Mouse (Mus musculus) neural tube, embryonic 11.5 days (tissue): ENCODE results near the gene Cacnb4. TPM values are rescaled to one million over a fixed set of nuclear protein-coding genes. Genes with fewer than 3 reads are reported as not detected.
A peak's percentile ranks its signal among the peaks of the same experiment; 100 is the strongest.

Experiments
- ATAC-seq: fragments of 200-750 bp; cut with Nextera tagmentation; 2 replicates; pipeline ENCODE4 v1.8.0; 2017; ENCODE audit warnings: moderate number of reproducible peaks, mild to moderate bottlenecking, moderate TSS enrichment, moderate library complexity; ENCODE audit not compliant: insufficient read depth, low FRiP score, low TSS enrichment
- DNase-seq: peaks from one replicate; pipeline ENCODE4 v3.0.0-alpha.2; 2015; ENCODE audit warnings: low spot score
- H3K27ac ChIP-seq: fragments of 300-500 bp; sonication (generic); 2 replicates; pipeline ENCODE4 v1.5.1; 2014; ENCODE audit warnings: low read depth, mild to moderate bottlenecking, low read length
- H3K27me3 ChIP-seq: fragments of 300-500 bp; sonication (generic); 2 replicates; pipeline ENCODE4 v1.6.1; 2014; ENCODE audit warnings: mild to moderate bottlenecking, low read length, mixed read lengths; ENCODE audit not compliant: control insufficient read depth, insufficient read depth
- H3K36me3 ChIP-seq: fragments of 300-500 bp; sonication (generic); 2 replicates; pipeline ENCODE4 v1.6.1; 2014; ENCODE audit warnings: mild to moderate bottlenecking, low read length, moderate library complexity, mixed read lengths; ENCODE audit not compliant: control insufficient read depth, insufficient read depth
- H3K4me1 ChIP-seq: fragments of 300-500 bp; sonication (generic); 2 replicates; pipeline ENCODE4 v1.6.1; 2014; ENCODE audit warnings: low read length, mixed read lengths; ENCODE audit not compliant: control insufficient read depth, insufficient read depth
- H3K4me2 ChIP-seq: fragments of 300-500 bp; sonication (generic); 2 replicates; pipeline ENCODE4 v1.6.1; 2014; ENCODE audit warnings: low read depth, mild to moderate bottlenecking, moderate library complexity
- H3K4me3 ChIP-seq: fragments of 300-500 bp; sonication (generic); 2 replicates; pipeline ENCODE4 v1.5.1; 2014; ENCODE audit warnings: low read depth, low read length
- H3K9ac ChIP-seq: fragments of 300-500 bp; sonication (generic); 2 replicates; pipeline ENCODE4 v1.6.1; 2014; ENCODE audit warnings: mild to moderate bottlenecking, low read length
- H3K9me3 ChIP-seq: fragments of 300-500 bp; sonication (generic); 2 replicates; pipeline ENCODE4 v1.6.1; 2016; ENCODE audit warnings: low read length; ENCODE audit not compliant: control insufficient read depth
- WGBS: fragments of 180-500 bp; shearing (Covaris S2); extraction: QIAGEN DNeasy Blood & Tissue Kit; methylation state at CpG from one replicate; pipeline ENCODE4 v1.1.7; 2014; 5-methylcytosine and 5-hydroxymethylcytosine counted together
- polyA plus RNA-seq: library from polyadenylated mRNA; unstranded; fragments of >200 nt; fragmentation: Nextera tagmentation; extraction: Ambion mirVana; gene quantifications from 2 replicates; pipeline ENCODE4 v1.2.1, GENCODE M21; 2014

The Cacnb4 gene
- polyA plus RNA-seq, 1 experiment from 2014 or later: 3.2 TPM

GRCm38 (mm10) chr2:52700352-52700751, 23.7 kb upstream of the Cacnb4 start:
- no peak for DNase-seq

GRCm38 (mm10) chr2:52694604-52695003, 18.0 kb upstream of the Cacnb4 start:
- H3K27me3 ChIP-seq: no peaks in the 10 kb centered on the region
- H3K36me3 ChIP-seq: peaks cover 1% of the 10 kb centered on the region; the same call in 1 of the 2 replicates
- no peak overlapping the region for H3K9ac ChIP-seq
- no peak overlapping the region for H3K4me3 ChIP-seq
- 84% methylated on average over 6 of the region's 6 CpGs for WGBS
- H3K9me3 ChIP-seq: no peaks in the 10 kb centered on the region
- H3K4me2 ChIP-seq: no peak overlapping the region
- no peak for ATAC-seq
- DNase-seq: no peak
- no peaks in the 10 kb centered on the region for H3K4me1 ChIP-seq
- no peak overlapping the region for H3K27ac ChIP-seq

More at GRCm38 (mm10) chr2:52700352-52700751, 23.7 kb upstream of the Cacnb4 start:
- Histone ChIP-seq H3K9me3 (no peaks in the 10 kb centered on the region), H3K4me1 (no peaks in the 10 kb centered on the region), H3K4me2 (no peak overlapping the region), H3K4me3 (no peak overlapping the region), H3K27ac (no peak overlapping the region), H3K9ac (no peak overlapping the region), H3K36me3 (peaks cover 2% of the 10 kb centered on the region; the same call in 1 of the 2 replicates), H3K27me3 (no peaks in the 10 kb centered on the region)
- WGBS: 38% methylated on average over 5 of the region's 5 CpGs
- no peak for ATAC-seq

GRCm38 (mm10) chr2:52691745-52692144, 15.1 kb upstream of the Cacnb4 start:
- WGBS: 72% methylated on average over 4 of the region's 4 CpGs
- no peak for ATAC-seq
- Histone ChIP-seq H3K4me2 (no peak overlapping the region), H3K36me3 (no peaks in the 10 kb centered on the region), H3K9ac (no peak overlapping the region), H3K4me1 (no peaks in the 10 kb centered on the region), H3K4me3 (no peak overlapping the region), H3K9me3 (no peaks in the 10 kb centered on the region), H3K27me3 (no peaks in the 10 kb centered on the region), H3K27ac (no peak overlapping the region)
- no peak for DNase-seq

DNA sequence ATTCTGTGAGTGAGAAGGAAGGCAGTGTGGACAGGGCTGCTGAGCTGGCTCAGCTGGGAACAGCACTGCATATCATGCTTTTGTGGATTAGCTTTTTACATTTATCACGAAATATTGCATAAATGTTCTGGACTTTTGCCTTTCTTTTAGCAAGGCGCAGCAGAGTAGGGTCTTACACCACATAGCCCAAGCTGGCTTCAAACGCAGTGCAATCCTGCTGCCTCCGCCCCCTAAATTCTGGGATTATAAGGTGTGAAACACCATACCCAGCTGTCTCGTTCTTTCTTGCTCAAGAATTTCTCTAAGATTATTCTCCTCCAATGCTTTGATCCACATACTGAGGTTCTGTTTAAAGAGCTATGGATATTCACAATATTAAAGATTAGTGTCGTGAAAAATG, 10.0 kb upstream of the Cacnb4 start:
- Histone ChIP-seq H3K4me1 (no peaks in the 10 kb centered on the region), H3K9me3 (no peaks in the 10 kb centered on the region), H3K4me3 (no peak overlapping the region), H3K4me2 (no peak overlapping the region), H3K27me3 (no peaks in the 10 kb centered on the region), H3K36me3 (no peaks in the 10 kb centered on the region), H3K9ac (no peak overlapping the region), H3K27ac (no peak overlapping the region)
- WGBS: 85% methylated on average over 6 of the region's 6 CpGs
- no peak for ATAC-seq
- no peak for DNase-seq

DNA sequence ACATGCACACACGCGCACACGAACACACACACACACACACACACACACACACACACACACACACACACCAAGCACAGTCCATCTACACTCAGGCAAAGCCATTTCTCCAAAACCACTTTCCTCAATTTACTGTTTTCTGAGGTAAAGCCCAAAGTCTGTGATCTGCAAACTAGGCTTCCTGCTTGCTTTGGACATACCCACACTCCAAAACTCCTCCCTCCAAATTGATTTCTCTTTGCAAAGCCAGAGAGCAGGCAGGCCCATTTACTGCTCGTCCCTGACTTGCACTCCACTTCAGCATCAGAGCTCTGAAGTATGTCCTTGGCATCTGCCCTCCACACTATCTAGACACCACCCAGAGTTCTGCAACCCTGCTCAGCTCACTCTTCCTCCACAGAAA, 958 bp upstream of the Cacnb4 start:
- no peak for ATAC-seq
- H3K4me1 ChIP-seq: no peaks in the 10 kb centered on the region; the same call in 1 of the 2 replicates

DNA sequence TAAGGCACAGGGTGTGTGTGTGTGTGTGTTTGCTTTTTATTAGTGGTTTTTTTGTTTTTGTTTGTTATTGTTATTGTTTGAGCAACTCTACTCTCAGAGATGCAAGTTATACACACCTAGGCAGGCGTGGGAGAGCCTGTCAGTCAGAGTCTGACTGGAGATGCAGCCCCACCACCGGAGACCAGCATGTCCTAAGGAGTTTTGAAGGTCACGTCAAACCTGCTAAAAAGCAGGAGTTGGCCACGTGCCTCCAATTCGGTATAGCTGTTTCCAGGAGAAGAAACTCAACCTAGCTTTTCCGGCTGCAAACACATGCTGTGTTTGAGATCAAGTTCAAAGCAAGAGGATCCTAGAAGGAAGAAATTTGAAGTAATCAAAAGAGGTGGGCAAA, 277 bp upstream of the Cacnb4 start:
- H3K4me2 ChIP-seq: peak overlapping the region; percentile 81
- H3K27ac ChIP-seq: no peak overlapping the region
- H3K9me3 ChIP-seq: no peaks in the 10 kb centered on the region
- ATAC-seq (no peak), DNase-seq (no peak)
- H3K36me3 ChIP-seq: no peaks in the 10 kb centered on the region
- WGBS: 14% methylated on average over 6 of the region's 6 CpGs
- H3K9ac ChIP-seq: no peak overlapping the region
- H3K4me3 ChIP-seq: no peak overlapping the region
- H3K4me1 ChIP-seq: no peaks in the 10 kb centered on the region; the same call in 1 of the 2 replicates
- peaks cover 13% of the 10 kb centered on the region for H3K27me3 ChIP-seq

More for the DNA sequence above, 958 bp upstream of the Cacnb4 start:
- Histone ChIP-seq H3K27me3 (peaks cover 13% of the 10 kb centered on the region), H3K9ac (no peak overlapping the region), H3K9me3 (no peaks in the 10 kb centered on the region), H3K27ac (no peak overlapping the region), H3K36me3 (no peaks in the 10 kb centered on the region), H3K4me2 (no peak overlapping the region), H3K4me3 (no peak overlapping the region)
- no peak for DNase-seq
- 72% methylated on average over 4 of the region's 4 CpGs for WGBS

DNA sequence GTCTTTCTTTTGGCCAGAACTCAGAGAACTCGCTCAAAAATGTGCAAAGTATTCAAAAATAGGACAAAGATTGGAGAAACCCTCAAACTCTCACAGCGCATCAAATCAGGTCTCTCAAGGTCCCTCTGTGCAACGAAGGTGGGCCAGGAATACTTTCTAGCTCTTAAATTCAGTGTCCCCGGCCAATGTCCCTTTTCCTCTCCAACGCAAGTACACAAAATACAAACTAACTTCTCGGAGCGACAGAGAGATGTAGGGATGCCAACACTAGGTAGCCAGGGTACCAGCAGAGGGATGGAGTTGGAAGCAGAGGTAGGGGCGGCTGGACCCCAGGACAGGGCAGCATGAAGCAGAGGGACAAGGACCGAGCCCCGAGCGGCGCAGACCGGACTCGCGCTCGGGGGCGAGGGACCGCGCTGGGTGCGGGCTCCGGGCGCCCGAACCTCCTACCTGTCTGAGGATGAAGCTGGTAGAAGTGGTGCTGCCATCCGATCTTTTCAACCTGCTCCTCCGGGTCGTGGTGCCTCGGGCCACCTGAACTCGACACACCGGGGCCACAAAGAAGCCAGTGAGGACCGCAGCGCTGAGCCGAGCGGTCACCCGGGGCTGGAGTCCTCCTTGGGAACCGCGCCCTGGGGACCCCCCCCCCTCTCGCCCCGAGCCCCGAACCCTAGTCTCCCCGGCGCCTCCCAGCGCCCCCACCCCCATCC, 1.2 kb downstream of the Cacnb4 start:
- H3K9ac ChIP-seq: peak overlapping the region; percentile 66
- no peaks in the 10 kb centered on the region for H3K36me3 ChIP-seq
- ATAC-seq: peak; percentile 52
- no peak overlapping the region for H3K27ac ChIP-seq
- no peaks in the 10 kb centered on the region; the same call in 1 of the 2 replicates for H3K4me1 ChIP-seq
- DNase-seq: peak; percentile 52
- WGBS: under 1% methylated on average over 34 of the region's 42 CpGs
- H3K4me2 ChIP-seq: peak overlapping the region; percentile 81
- H3K4me3 ChIP-seq: peak overlapping the region; percentile 47
- no peaks in the 10 kb centered on the region for H3K9me3 ChIP-seq
- peaks cover 13% of the 10 kb centered on the region for H3K27me3 ChIP-seq

GRCm38 (mm10) chr2:52674886-52675277, 1.7 kb downstream of the Cacnb4 start:
- ATAC-seq (no peak), DNase-seq (no peak)
- H3K27me3 ChIP-seq: peaks cover 13% of the 10 kb centered on the region
- H3K4me2 ChIP-seq: peak overlapping the region; percentile 81
- H3K9me3 ChIP-seq: no peaks in the 10 kb centered on the region
- no peaks in the 10 kb centered on the region; the same call in 1 of the 2 replicates for H3K4me1 ChIP-seq
- H3K36me3 ChIP-seq: no peaks in the 10 kb centered on the region
- H3K27ac ChIP-seq: no peak overlapping the region
- WGBS: under 1% methylated on average over 19 of the region's 19 CpGs
- no peak overlapping the region for H3K9ac ChIP-seq
- peak overlapping the region; percentile 47 for H3K4me3 ChIP-seq

GRCm38 (mm10) chr2:52673172-52673571, 3.5 kb downstream of the Cacnb4 start:
- ATAC-seq (no peak), DNase-seq (no peak)
- no peak overlapping the region for H3K27ac ChIP-seq
- H3K4me1 ChIP-seq: no peaks in the 10 kb centered on the region; the same call in 1 of the 2 replicates
- no peaks in the 10 kb centered on the region for H3K9me3 ChIP-seq
- no peak overlapping the region for H3K4me3 ChIP-seq
- H3K4me2 ChIP-seq: no peak overlapping the region
- no peak overlapping the region for H3K9ac ChIP-seq
- peaks cover 13% of the 10 kb centered on the region for H3K27me3 ChIP-seq
- no peaks in the 10 kb centered on the region for H3K36me3 ChIP-seq
- WGBS: 79% methylated on average over 1 of the region's 1 CpGs
